Mouse (Mus musculus) neural tube, embryonic 14.5 days (tissue): Measurements from ENCODE around the gene Hoxb5. TPM values are rescaled to one million over a fixed set of nuclear protein-coding genes. Genes with fewer than 3 reads are reported as not detected.

ENCODE experiments used
- ATAC-seq: fragments of 200-750 bp; cut with Nextera tagmentation; 2 replicates; pipeline ENCODE4 v1.8.0; 2017; ENCODE audit warnings: low read depth, mild to moderate bottlenecking, moderate TSS enrichment, moderate library complexity
- H3K27ac ChIP-seq: fragments of 300-500 bp; sonication (generic); 2 replicates; pipeline ENCODE4 v1.5.1; 2014; ENCODE audit warnings: low read depth, mild to moderate bottlenecking, control low read depth, low read length, moderate library complexity, mixed read lengths
- H3K27me3 ChIP-seq: fragments of 300-500 bp; sonication (generic); 2 replicates; pipeline ENCODE4 v1.6.1; 2014; ENCODE audit warnings: low read length; ENCODE audit not compliant: control insufficient read depth, insufficient read depth
- H3K36me3 ChIP-seq: fragments of 300-500 bp; sonication (generic); 2 replicates; pipeline ENCODE4 v1.6.1; 2014; ENCODE audit warnings: low read length, mixed read lengths; ENCODE audit not compliant: control insufficient read depth, insufficient read depth
- H3K4me1 ChIP-seq: fragments of 300-500 bp; sonication (generic); 2 replicates; pipeline ENCODE4 v1.6.1; 2014; ENCODE audit warnings: low read length; ENCODE audit not compliant: control insufficient read depth, insufficient read depth
- H3K4me2 ChIP-seq: fragments of 300-500 bp; sonication (generic); 2 replicates; pipeline ENCODE4 v1.6.1; 2014; ENCODE audit warnings: mild to moderate bottlenecking, low read depth, low read length, control low read depth
- H3K4me3 ChIP-seq: fragments of 300-500 bp; sonication (generic); 2 replicates; pipeline ENCODE4 v1.5.1; 2014; ENCODE audit warnings: low read depth, low read length, control low read depth, mixed read lengths
- H3K9ac ChIP-seq: fragments of 300-500 bp; sonication (generic); replicated peaks from 2 replicates; pipeline ENCODE4 v1.6.1; 2014; ENCODE audit warnings: low read depth, mild to moderate bottlenecking, control low read depth, low read length, mixed read lengths
- H3K9me3 ChIP-seq: fragments of 300-500 bp; sonication (generic); 2 replicates; pipeline ENCODE4 v1.6.1; 2016; ENCODE audit warnings: low read length; ENCODE audit not compliant: control insufficient read depth
- WGBS: fragments of 180-500 bp; shearing (Covaris S2); extraction: QIAGEN DNeasy Blood & Tissue Kit; methylation state at CpG from one replicate; pipeline ENCODE4 v1.1.7; 2014; 5-methylcytosine and 5-hydroxymethylcytosine counted together
- polyA plus RNA-seq: library from polyadenylated mRNA; unstranded; fragments of >200 nt; fragmentation: Nextera tagmentation; extraction: Ambion mirVana; gene quantifications from 2 replicates; pipeline ENCODE4 v1.2.1, GENCODE M21; 2014

Gene Hoxb5
- polyA plus RNA-seq, 1 experiment from 2014 or later: 52.4 TPM

- Histone ChIP-seq H3K27ac (peak overlapping the region; percentile 100), H3K27me3 (no peaks in the 10 kb centered on the region), H3K4me3 (peak overlapping the region; percentile 59; the same call in 1 of the 2 replicates)
Observed at GRCm38 (mm10) chr11:96334998-96335397, 31.9 kb downstream of the Hoxb5 start.

GRCm38 (mm10) chr11:96336597-96336996 lies 33.5 kb downstream of the Hoxb5 start:
- H3K9ac ChIP-seq: peak overlapping the region; percentile 100
- H3K27me3 ChIP-seq: no peaks in the 10 kb centered on the region
- H3K4me1 ChIP-seq: peaks cover 86% of the 10 kb centered on the region
- H3K36me3 ChIP-seq: peaks cover 7% of the 10 kb centered on the region; the same call in 1 of the 2 replicates
- H3K4me3 ChIP-seq: peak overlapping the region; percentile 59
- peak overlapping the region; percentile 100 for H3K4me2 ChIP-seq
- H3K9me3 ChIP-seq: no peaks in the 10 kb centered on the region
- 8% methylated on average over 2 of the region's 2 CpGs for WGBS
- H3K27ac ChIP-seq: peak overlapping the region; percentile 100
- ATAC-seq: no peak

More at GRCm38 (mm10) chr11:96334998-96335397, 31.9 kb downstream of the Hoxb5 start:
- H3K9ac ChIP-seq: peak overlapping the region; percentile 100; the same call in 1 of the 2 replicates
- H3K4me2 ChIP-seq: peak overlapping the region; percentile 100
- WGBS: 10% methylated on average over 3 of the region's 3 CpGs
- no peaks in the 10 kb centered on the region for H3K9me3 ChIP-seq
- H3K36me3 ChIP-seq: peaks cover 5% of the 10 kb centered on the region; the same call in 1 of the 2 replicates
- peaks cover 87% of the 10 kb centered on the region for H3K4me1 ChIP-seq
- no peak for ATAC-seq

- 7% methylated on average over 6 of the region's 6 CpGs for WGBS
- H3K36me3 ChIP-seq: peaks cover 12% of the 10 kb centered on the region; the same call in 1 of the 2 replicates
- peak overlapping the region; percentile 100 for H3K27ac ChIP-seq
- H3K4me3 ChIP-seq: peak overlapping the region; percentile 59
- peak overlapping the region; percentile 100 for H3K9ac ChIP-seq
- H3K4me1 ChIP-seq: peaks cover 83% of the 10 kb centered on the region
- H3K9me3 ChIP-seq: no peaks in the 10 kb centered on the region
- H3K4me2 ChIP-seq: peak overlapping the region; percentile 100
- H3K27me3 ChIP-seq: no peaks in the 10 kb centered on the region
- no peak for ATAC-seq
Observed at GRCm38 (mm10) chr11:96337026-96337425, 33.9 kb downstream of the Hoxb5 start.

GRCm38 (mm10) chr11:96338957-96339855 lies 36.1 kb downstream of the Hoxb5 start:
- H3K27me3 ChIP-seq: no peaks in the 10 kb centered on the region
- H3K9ac ChIP-seq: peak overlapping the region; percentile 100
- ATAC-seq: no peak
- H3K36me3 ChIP-seq: peaks cover 8% of the 10 kb centered on the region
- no peaks in the 10 kb centered on the region for H3K9me3 ChIP-seq
- peak overlapping the region; percentile 100 for H3K27ac ChIP-seq
- H3K4me3 ChIP-seq: peak overlapping the region; percentile 59
- peaks cover 84% of the 10 kb centered on the region for H3K4me1 ChIP-seq
- H3K4me2 ChIP-seq: peak overlapping the region; percentile 100
- 10% methylated on average over 7 of the region's 7 CpGs for WGBS

DNA sequence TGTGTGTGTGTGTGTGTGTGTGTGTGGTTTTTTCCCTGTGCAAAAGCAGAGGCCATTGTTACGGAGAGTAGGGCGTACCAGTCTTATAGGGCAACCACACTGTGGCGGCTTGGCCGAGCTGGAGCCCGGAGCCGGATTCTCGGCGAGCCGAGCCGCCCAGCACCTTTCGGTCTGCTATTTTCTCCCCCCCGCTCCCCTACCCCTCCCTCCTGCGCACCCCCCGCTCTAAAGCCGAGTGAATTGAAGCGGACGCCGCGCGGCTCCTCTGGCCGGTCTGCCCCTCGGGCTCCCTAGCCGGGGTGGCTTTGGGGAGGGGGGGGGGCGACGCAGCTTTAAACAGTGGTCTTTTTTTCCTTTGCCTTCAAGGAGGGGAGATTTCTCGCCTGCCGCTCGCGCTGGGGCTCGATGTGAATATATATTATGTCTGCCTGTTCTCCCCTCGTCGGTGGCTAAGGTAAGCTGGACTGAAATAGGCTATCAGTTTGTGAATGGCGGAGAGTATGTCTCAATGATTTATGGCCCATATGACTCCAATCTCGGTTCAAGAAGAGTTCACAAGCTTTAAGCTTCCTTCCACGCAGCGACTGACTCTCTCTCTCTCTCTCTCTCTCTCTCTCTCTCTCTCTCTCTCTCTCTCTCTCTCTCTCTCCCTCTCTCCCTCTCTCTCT lies 37.7 kb downstream of the Hoxb5 start:
- peak overlapping the region; percentile 59 for H3K4me3 ChIP-seq
- no peaks in the 10 kb centered on the region for H3K9me3 ChIP-seq
- H3K36me3 ChIP-seq: peaks cover 20% of the 10 kb centered on the region
- peak overlapping the region; percentile 100 for H3K4me2 ChIP-seq
- H3K9ac ChIP-seq: peak overlapping the region; percentile 100
- WGBS: 0% methylated on average over 34 of the region's 36 CpGs
- no peaks in the 10 kb centered on the region for H3K27me3 ChIP-seq
- peak; percentile 69 for ATAC-seq
- peak overlapping the region; percentile 100 for H3K27ac ChIP-seq
- H3K4me1 ChIP-seq: peaks cover 84% of the 10 kb centered on the region

GRCm38 (mm10) chr11:96341701-96342575 lies 38.8 kb downstream of the Hoxb5 start:
- peak overlapping the region; percentile 100 for H3K4me2 ChIP-seq

GRCm38 (mm10) chr11:96342576-96342930 lies 39.4 kb downstream of the Hoxb5 start:
- no peaks in the 10 kb centered on the region for H3K9me3 ChIP-seq
- no peaks in the 10 kb centered on the region for H3K27me3 ChIP-seq
- peaks cover 27% of the 10 kb centered on the region for H3K36me3 ChIP-seq
- H3K27ac ChIP-seq: peak overlapping the region; percentile 100
- peak overlapping the region; percentile 100 for H3K9ac ChIP-seq
- ATAC-seq: no peak
- H3K4me3 ChIP-seq: peak overlapping the region; percentile 59
- 3% methylated on average over 4 of the region's 4 CpGs for WGBS
- H3K4me1 ChIP-seq: peaks cover 83% of the 10 kb centered on the region
- H3K4me2 ChIP-seq: peak overlapping the region; percentile 100

More at GRCm38 (mm10) chr11:96341701-96342575, 38.8 kb downstream of the Hoxb5 start:
- Histone ChIP-seq H3K9me3 (no peaks in the 10 kb centered on the region), H3K9ac (peak overlapping the region; percentile 100), H3K36me3 (peaks cover 27% of the 10 kb centered on the region), H3K27me3 (no peaks in the 10 kb centered on the region), H3K27ac (peak overlapping the region; percentile 100), H3K4me1 (peaks cover 84% of the 10 kb centered on the region), H3K4me3 (peak overlapping the region; percentile 59)
- WGBS: 2% methylated on average over 40 of the region's 40 CpGs
- ATAC-seq: no peak

GRCm38 (mm10) chr11:96343206-96343745 lies 40.1 kb downstream of the Hoxb5 start:
- Histone ChIP-seq H3K27me3 (no peaks in the 10 kb centered on the region), H3K9ac (peak overlapping the region; percentile 100), H3K9me3 (no peaks in the 10 kb centered on the region), H3K36me3 (peaks cover 27% of the 10 kb centered on the region), H3K4me1 (peaks cover 83% of the 10 kb centered on the region), H3K27ac (peak overlapping the region; percentile 100), H3K4me2 (peak overlapping the region; percentile 100), H3K4me3 (peak overlapping the region; percentile 59)
- 18% methylated on average over 2 of the region's 2 CpGs for WGBS
- ATAC-seq: no peak
